Mouse (Mus musculus) left cerebral cortex, adult 2 months (tissue): Measurements from ENCODE around the gene Pea15a. TPM values are rescaled to one million over a fixed set of nuclear protein-coding genes. Genes with fewer than 3 reads are reported as not detected.

Experiments used
- DNase-seq, 2 experiments: peaks; one replicate each; pipeline ENCODE4 v3.0.0; 2021 to 2022; ENCODE audit warnings: low spot score in 2 of 2, mixed read lengths in 1 of 2; ENCODE audit errors: extremely low spot score in 1 of 2
- H3K27ac ChIP-seq: fragments of 200-600 bp; 2 replicates; pipeline ENCODE4 v1.8.1; 2022
- H3K4me3 ChIP-seq: fragments of 200-600 bp; 2 replicates; pipeline ENCODE4 v1.8.1; 2022
- CTCF ChIP-seq: fragments of 200-600 bp; IDR thresholded peaks from 2 replicates; pipeline ENCODE4 v1.8.1; 2022; ENCODE audit warnings: antibody characterized with exemption, mild to moderate bottlenecking, moderate library complexity
- intact Hi-C: fragments of 180-260 bp; cut with DNase I; formaldehyde crosslinking; loops from one replicate; pipeline ENCODE4 v1.15.1; 2025
- total RNA-seq, 2 experiments: library from RNA; stranded (reverse); gene quantifications; 2 replicates each; pipeline ENCODE4 v1.2.3; 2021

Gene Pea15a
- total RNA-seq, 2 experiments from 2014 or later, result 387 to 422 TPM

- Histone ChIP-seq H3K27ac (no peak within 1 kb of the TSS), H3K4me3 (no peak within 1 kb of the TSS)
- DNase-seq, result no peak
- TF ChIP-seq CTCF, result no peak
- intact Hi-C loops, result loop anchor here (5.0 kb wide), 1 partner anchor 52 kb away; no protein-coding TSS in a partner anchor
These were observed 13.1 kb upstream of the Pea15a start, which contains the start of gene Casq1 for GRCm38 (mm10) chr1:172219451-172220406. Casq1 (minus strand) TSS chr1:172219868.

- intact Hi-C loops, result loop anchor here (5.0 kb wide), 1 partner anchor 51 kb away; no protein-coding TSS in a partner anchor
These were observed 11.7 kb upstream of the Pea15a start for GRCm38 (mm10) chr1:172218164-172218910.

GRCm38 (mm10) chr1:172217148-172217547 lies 10.5 kb upstream of the Pea15a start:
- TF ChIP-seq CTCF, result peak; percentile 76
- Histone ChIP-seq H3K27ac (peak overlapping the region; percentile 44), H3K4me3 (no peak overlapping the region)
- DNase-seq, result peak; percentile 90 to 95
- intact Hi-C loops, result loop anchor here (1.0 to 5.0 kb wide), 2 partner anchors 50 to 92 kb away; no protein-coding TSS in a partner anchor

More at GRCm38 (mm10) chr1:172218164-172218910, 11.7 kb upstream of the Pea15a start:
- Histone ChIP-seq H3K4me3 (no peak overlapping the region), H3K27ac (no peak overlapping the region)
- DNase-seq, result no peak
- no peak for TF ChIP-seq CTCF

GRCm38 (mm10) chr1:172214748-172215147 lies 8.1 kb upstream of the Pea15a start:
- no peak overlapping the region for H3K27ac ChIP-seq
- intact Hi-C loops, result loop anchor here (5.0 kb wide), 1 partner anchor 47 kb away; no protein-coding TSS in a partner anchor
- no peak overlapping the region for H3K4me3 ChIP-seq
- no peak for DNase-seq
- no peak for TF ChIP-seq CTCF

- Histone ChIP-seq H3K4me3 (no peak overlapping the region), H3K27ac (no peak overlapping the region)
- intact Hi-C loops, result no loop called here
- no peak for TF ChIP-seq CTCF
- DNase-seq, result no peak
These were observed 7.2 kb upstream of the Pea15a start for GRCm38 (mm10) chr1:172213771-172214170.

- intact Hi-C loops, result no loop called here
- TF ChIP-seq CTCF, result no peak
- DNase-seq, result no peak
- H3K27ac ChIP-seq, result no peak overlapping the region
- H3K4me3 ChIP-seq, result no peak overlapping the region
These were observed 6.2 kb upstream of the Pea15a start for GRCm38 (mm10) chr1:172212776-172213175.

- Histone ChIP-seq H3K27ac (peak overlapping the region; percentile 99), H3K4me3 (peak overlapping the region; percentile 87)
- TF ChIP-seq CTCF, result no peak
- intact Hi-C loops, result no loop called here
- no peak for DNase-seq
These were observed 544 bp upstream of the Pea15a start for GRCm38 (mm10) chr1:172207111-172207584.

- no peak for TF ChIP-seq CTCF
- intact Hi-C loops, result loop anchor here (1.0 kb wide), 1 partner anchor 105 kb away; no protein-coding TSS in a partner anchor
- peak in 1 of 2 experiments; percentile 23 for DNase-seq
These were observed 890 bp downstream of the Pea15a start for GRCm38 (mm10) chr1:172205741-172206087.

GRCm38 (mm10) chr1:172204814-172205740 lies 1.5 kb downstream of the Pea15a start:
- intact Hi-C loops, result no loop called here
- peak overlapping the region; percentile 99 for H3K27ac ChIP-seq

More at GRCm38 (mm10) chr1:172205741-172206087, 890 bp downstream of the Pea15a start:
- Histone ChIP-seq H3K27ac (peak overlapping the region; percentile 99), H3K4me3 (peak overlapping the region; percentile 87)

GRCm38 (mm10) chr1:172204033-172204813 lies 2.4 kb downstream of the Pea15a start:
- intact Hi-C loops, result no loop called here
- no peak for TF ChIP-seq CTCF
- H3K27ac ChIP-seq, result peak overlapping the region; percentile 76

More at GRCm38 (mm10) chr1:172204814-172205740, 1.5 kb downstream of the Pea15a start:
- H3K4me3 ChIP-seq, result peak overlapping the region; percentile 87
- peak in 1 of 2 experiments; percentile 21 for DNase-seq
- TF ChIP-seq CTCF, result no peak

More at GRCm38 (mm10) chr1:172204033-172204813, 2.4 kb downstream of the Pea15a start:
- peak overlapping the region; percentile 87 for H3K4me3 ChIP-seq
- no peak for DNase-seq
